Mouse (Mus musculus) ovary, adult 10 weeks (tissue): ENCODE data around the gene Ifnab. TPM values are rescaled to one million over a fixed set of nuclear protein-coding genes. Genes with fewer than 3 reads are reported as not detected.

Source experiments
- polyA plus RNA-seq: library from polyadenylated mRNA; stranded (reverse); fragments of 350-450 nt; fragmentation: Illumina TruSeq; extraction: RNeasy Lipid Tissue Mini Kit (QIAGEN cat#74804); gene quantifications from one replicate; pipeline ENCODE4 v1.2.3, GENCODE M21; 2014

Gene Ifnab
- polyA plus RNA-seq: not detected

GRCm38 (mm10) chr4:88691259-88691658 lies at the start of gene Ifnab:
Gene Ifnab, minus strand, starts transcription at chr4:88691359.

GRCm38 (mm10) chr4:88721791-88722721 lies 30.9 kb upstream of the Ifnab start, which contains the start of the genes Gm26566 and Klhl9:
Gene Gm26566, plus strand, starts transcription at chr4:88721805.
Gene Klhl9, minus strand, starts transcription at chr4:88722465.

GRCm38 (mm10) chr4:88683812-88684211 lies 7.3 kb downstream of the Ifnab start, which contains the start of gene Ifna2:
Gene Ifna2, minus strand, starts transcription at chr4:88683912.

GRCm38 (mm10) chr4:88676824-88677223 lies 14.3 kb downstream of the Ifnab start, which contains the start of gene Ifna16:
Gene Ifna16, minus strand, starts transcription at chr4:88676924.

GRCm38 (mm10) chr4:88644359-88644758 lies 46.8 kb downstream of the Ifnab start, which contains the start of gene Ifna13:
Gene Ifna13, minus strand, starts transcription at chr4:88644459.

Other genes starting within 250 kb of the Ifnab start
- gene Ifnb1, start 168.6 kb downstream of the Ifnab start, polyA plus RNA-seq: not detected
- not detected for gene Ifna15, start 133.1 kb downstream of the Ifnab start, polyA plus RNA-seq
- not detected for gene Ifna14, start 119.6 kb downstream of the Ifnab start, polyA plus RNA-seq
- not detected for gene Ifna9, start 99.0 kb downstream of the Ifnab start, polyA plus RNA-seq
- not detected for gene Ifna12, start 88.0 kb downstream of the Ifnab start, polyA plus RNA-seq
- 24.0 TPM for gene C87499, start 56.9 kb downstream of the Ifnab start, polyA plus RNA-seq
- gene Ifna13, start 46.9 kb downstream of the Ifnab start, polyA plus RNA-seq: not detected
- gene Ifna16, start 14.4 kb downstream of the Ifnab start, polyA plus RNA-seq: not detected
- gene Ifna2, start 7.4 kb downstream of the Ifnab start, polyA plus RNA-seq: not detected
- gene Gm26566, start 30.4 kb upstream of the Ifnab start, polyA plus RNA-seq: not detected
- 236 TPM for gene Klhl9, start 31.1 kb upstream of the Ifnab start, polyA plus RNA-seq
- not detected for gene Gm13271, start 63.5 kb upstream of the Ifnab start, polyA plus RNA-seq
- gene Gm13283, start 68.8 kb upstream of the Ifnab start, polyA plus RNA-seq: not detected
- not detected for gene Gm13290, start 82.5 kb upstream of the Ifnab start, polyA plus RNA-seq
- not detected for gene Gm13289, start 85.6 kb upstream of the Ifnab start, polyA plus RNA-seq
- not detected for gene Gm13272, start 88.5 kb upstream of the Ifnab start, polyA plus RNA-seq
- not detected for gene Ifnz, start 90.8 kb upstream of the Ifnab start, polyA plus RNA-seq
- not detected for gene Gm13276, start 94.3 kb upstream of the Ifnab start, polyA plus RNA-seq
- not detected for gene Gm13277, start 97.3 kb upstream of the Ifnab start, polyA plus RNA-seq
- not detected for gene Gm13278, start 100.2 kb upstream of the Ifnab start, polyA plus RNA-seq
- not detected for gene Gm13275, start 103.1 kb upstream of the Ifnab start, polyA plus RNA-seq
- gene Gm13279, start 106.0 kb upstream of the Ifnab start, polyA plus RNA-seq: not detected
- not detected for gene Gm13285, start 108.3 kb upstream of the Ifnab start, polyA plus RNA-seq
- gene Gm13287, start 111.9 kb upstream of the Ifnab start, polyA plus RNA-seq: not detected
- not detected for gene Gm13288, start 114.2 kb upstream of the Ifnab start, polyA plus RNA-seq
- not detected for gene Ifna7, start 124.9 kb upstream of the Ifnab start, polyA plus RNA-seq
- not detected for gene Ifna11, start 128.6 kb upstream of the Ifnab start, polyA plus RNA-seq
- not detected for gene Ifna6, start 136.1 kb upstream of the Ifnab start, polyA plus RNA-seq
- not detected for gene Ifna5, start 144.2 kb upstream of the Ifnab start, polyA plus RNA-seq
- gene Ifna4, start 150.5 kb upstream of the Ifnab start, polyA plus RNA-seq: not detected
- gene Ifna1, start 158.7 kb upstream of the Ifnab start, polyA plus RNA-seq: not detected
- gene Ifne, start 188.8 kb upstream of the Ifnab start, polyA plus RNA-seq: not detected